Mouse (Mus musculus): ENCODE data around the gene Ipmk. TPM values are rescaled to one million over a fixed set of nuclear protein-coding genes. Genes with fewer than 3 reads are reported as not detected.

Ipmk gene
- polyA plus RNA-seq, 1 experiment from 2014 or later = 25.8 TPM

- Histone ChIP-seq H3K27ac (ENCODE audit: low read depth, low read length) (no peak overlapping the region), H3K9ac (ENCODE audit: low read length) (no peak overlapping the region), H3K9me3 (ENCODE audit: control insufficient read depth, low read length) (no peaks in the 10 kb centered on the region), H3K4me3 (ENCODE audit: low read depth, low read length) (no peak overlapping the region), H3K4me1 (replicated peaks; ENCODE audit: control insufficient read depth, insufficient read depth, low read length) (no peaks in the 10 kb centered on the region), H3K36me3 (ENCODE audit: control insufficient read depth, insufficient read depth, low read length) (no peaks in the 10 kb centered on the region), H3K4me2 (ENCODE audit: low read depth, low read length, severe bottlenecking) (no peak overlapping the region), H3K27me3 (ENCODE audit: control insufficient read depth, insufficient read depth, low read length) (no peaks in the 10 kb centered on the region)
- DNase-seq (ENCODE audit: low spot score) (no peak), ATAC-seq (replicated peaks; ENCODE audit: low FRiP score) (no peak)
- WGBS = 68% methylated on average over 7 of the region's 7 CpGs
Measured at GRCm38 (mm10) chr10:71316497-71316896, 31.1 kb upstream of the Ipmk start.

GRCm38 (mm10) chr10:71323669-71324068 lies 23.9 kb upstream of the Ipmk start:
- WGBS = 91% methylated on average over 8 of the region's 8 CpGs
- Histone ChIP-seq H3K9ac (ENCODE audit: low read length) (no peak overlapping the region), H3K36me3 (ENCODE audit: control insufficient read depth, insufficient read depth, low read length) (no peaks in the 10 kb centered on the region), H3K4me1 (replicated peaks; ENCODE audit: control insufficient read depth, insufficient read depth, low read length) (no peaks in the 10 kb centered on the region), H3K27me3 (ENCODE audit: control insufficient read depth, insufficient read depth, low read length) (no peaks in the 10 kb centered on the region), H3K9me3 (ENCODE audit: control insufficient read depth, low read length) (no peaks in the 10 kb centered on the region), H3K4me2 (ENCODE audit: low read depth, low read length, severe bottlenecking) (no peak overlapping the region), H3K27ac (ENCODE audit: low read depth, low read length) (no peak overlapping the region), H3K4me3 (ENCODE audit: low read depth, low read length) (no peak overlapping the region)
- ATAC-seq (replicated peaks; ENCODE audit: low FRiP score) (no peak), DNase-seq (ENCODE audit: low spot score) (no peak)

- ATAC-seq (replicated peaks; ENCODE audit: low FRiP score) = no peak
- H3K27me3 ChIP-seq (ENCODE audit: control insufficient read depth, insufficient read depth, low read length) = no peaks in the 10 kb centered on the region
- H3K4me2 ChIP-seq (ENCODE audit: low read depth, low read length, severe bottlenecking) = no peak overlapping the region
- DNase-seq (ENCODE audit: low spot score) = peak; percentile 44
- no peak overlapping the region for H3K27ac ChIP-seq (ENCODE audit: low read depth, low read length)
- no peak overlapping the region for H3K9ac ChIP-seq (ENCODE audit: low read length)
- no peaks in the 10 kb centered on the region for H3K9me3 ChIP-seq (ENCODE audit: control insufficient read depth, low read length)
- H3K4me1 ChIP-seq (replicated peaks; ENCODE audit: control insufficient read depth, insufficient read depth, low read length) = no peaks in the 10 kb centered on the region
- H3K4me3 ChIP-seq (ENCODE audit: low read depth, low read length) = no peak overlapping the region
- WGBS = 80% methylated on average over 7 of the region's 7 CpGs
- H3K36me3 ChIP-seq (ENCODE audit: control insufficient read depth, insufficient read depth, low read length) = peaks cover 2% of the 10 kb centered on the region; the same call in 1 of the 2 replicates
Measured at GRCm38 (mm10) chr10:71326123-71326522, 21.4 kb upstream of the Ipmk start.

- Histone ChIP-seq H3K27ac (ENCODE audit: low read depth, low read length) (no peak overlapping the region), H3K36me3 (ENCODE audit: control insufficient read depth, insufficient read depth, low read length) (peaks cover 2% of the 10 kb centered on the region; the same call in 1 of the 2 replicates), H3K9me3 (ENCODE audit: control insufficient read depth, low read length) (no peaks in the 10 kb centered on the region), H3K9ac (ENCODE audit: low read length) (no peak overlapping the region), H3K4me2 (ENCODE audit: low read depth, low read length, severe bottlenecking) (no peak overlapping the region), H3K27me3 (ENCODE audit: control insufficient read depth, insufficient read depth, low read length) (no peaks in the 10 kb centered on the region), H3K4me3 (ENCODE audit: low read depth, low read length) (no peak overlapping the region), H3K4me1 (replicated peaks; ENCODE audit: control insufficient read depth, insufficient read depth, low read length) (no peaks in the 10 kb centered on the region)
- no peak for ATAC-seq (replicated peaks; ENCODE audit: low FRiP score)
- DNase-seq (ENCODE audit: low spot score) = peak; percentile 80
- WGBS = 16% methylated on average over 7 of the region's 7 CpGs
Measured at GRCm38 (mm10) chr10:71326789-71327188, 20.8 kb upstream of the Ipmk start.

GRCm38 (mm10) chr10:71327386-71327785 lies 20.2 kb upstream of the Ipmk start:
- ATAC-seq (replicated peaks; ENCODE audit: low FRiP score) (no peak), DNase-seq (ENCODE audit: low spot score) (peak; percentile 33)
- Histone ChIP-seq H3K27ac (ENCODE audit: low read depth, low read length) (no peak overlapping the region), H3K4me3 (ENCODE audit: low read depth, low read length) (no peak overlapping the region), H3K36me3 (ENCODE audit: control insufficient read depth, insufficient read depth, low read length) (peaks cover 2% of the 10 kb centered on the region; the same call in 1 of the 2 replicates), H3K9me3 (ENCODE audit: control insufficient read depth, low read length) (no peaks in the 10 kb centered on the region), H3K9ac (ENCODE audit: low read length) (no peak overlapping the region), H3K4me2 (ENCODE audit: low read depth, low read length, severe bottlenecking) (no peak overlapping the region), H3K4me1 (replicated peaks; ENCODE audit: control insufficient read depth, insufficient read depth, low read length) (no peaks in the 10 kb centered on the region), H3K27me3 (ENCODE audit: control insufficient read depth, insufficient read depth, low read length) (no peaks in the 10 kb centered on the region)
- 85% methylated on average over 10 of the region's 10 CpGs for WGBS

GRCm38 (mm10) chr10:71328382-71328781 lies 19.2 kb upstream of the Ipmk start:
- Histone ChIP-seq H3K9me3 (ENCODE audit: control insufficient read depth, low read length) (no peaks in the 10 kb centered on the region), H3K4me2 (ENCODE audit: low read depth, low read length, severe bottlenecking) (no peak overlapping the region), H3K36me3 (ENCODE audit: control insufficient read depth, insufficient read depth, low read length) (peaks cover 2% of the 10 kb centered on the region; the same call in 1 of the 2 replicates), H3K27me3 (ENCODE audit: control insufficient read depth, insufficient read depth, low read length) (no peaks in the 10 kb centered on the region), H3K4me3 (ENCODE audit: low read depth, low read length) (no peak overlapping the region), H3K4me1 (replicated peaks; ENCODE audit: control insufficient read depth, insufficient read depth, low read length) (no peaks in the 10 kb centered on the region), H3K27ac (ENCODE audit: low read depth, low read length) (no peak overlapping the region), H3K9ac (ENCODE audit: low read length) (no peak overlapping the region)
- ATAC-seq (replicated peaks; ENCODE audit: low FRiP score) (no peak), DNase-seq (ENCODE audit: low spot score) (no peak)
- WGBS = 88% methylated on average over 6 of the region's 6 CpGs

- Histone ChIP-seq H3K4me1 (replicated peaks; ENCODE audit: control insufficient read depth, insufficient read depth, low read length) (no peaks in the 10 kb centered on the region), H3K27me3 (ENCODE audit: control insufficient read depth, insufficient read depth, low read length) (no peaks in the 10 kb centered on the region), H3K4me2 (ENCODE audit: low read depth, low read length, severe bottlenecking) (no peak overlapping the region), H3K36me3 (ENCODE audit: control insufficient read depth, insufficient read depth, low read length) (peaks cover 2% of the 10 kb centered on the region; the same call in 1 of the 2 replicates), H3K9ac (ENCODE audit: low read length) (no peak overlapping the region), H3K4me3 (ENCODE audit: low read depth, low read length) (no peak overlapping the region), H3K9me3 (ENCODE audit: control insufficient read depth, low read length) (no peaks in the 10 kb centered on the region), H3K27ac (ENCODE audit: low read depth, low read length) (no peak overlapping the region)
- WGBS = 91% methylated on average over 5 of the region's 5 CpGs
- DNase-seq (ENCODE audit: low spot score) (no peak), ATAC-seq (replicated peaks; ENCODE audit: low FRiP score) (no peak)
Measured at GRCm38 (mm10) chr10:71328870-71329269, 18.7 kb upstream of the Ipmk start.

- H3K4me2 ChIP-seq (ENCODE audit: low read depth, low read length, severe bottlenecking) = no peak overlapping the region
- no peaks in the 10 kb centered on the region for H3K9me3 ChIP-seq (ENCODE audit: control insufficient read depth, low read length)
- H3K9ac ChIP-seq (ENCODE audit: low read length) = no peak overlapping the region
- DNase-seq (ENCODE audit: low spot score) (peak; percentile 15), ATAC-seq (replicated peaks; ENCODE audit: low FRiP score) (no peak)
- H3K36me3 ChIP-seq (ENCODE audit: control insufficient read depth, insufficient read depth, low read length) = peaks cover 2% of the 10 kb centered on the region; the same call in 1 of the 2 replicates
- WGBS = 95% methylated on average over 6 of the region's 6 CpGs
- no peaks in the 10 kb centered on the region for H3K4me1 ChIP-seq (replicated peaks; ENCODE audit: control insufficient read depth, insufficient read depth, low read length)
- H3K27ac ChIP-seq (ENCODE audit: low read depth, low read length) = no peak overlapping the region
- H3K27me3 ChIP-seq (ENCODE audit: control insufficient read depth, insufficient read depth, low read length) = no peaks in the 10 kb centered on the region
- H3K4me3 ChIP-seq (ENCODE audit: low read depth, low read length) = no peak overlapping the region
Measured at GRCm38 (mm10) chr10:71329295-71329694, 18.3 kb upstream of the Ipmk start.

GRCm38 (mm10) chr10:71330070-71330469 lies 17.5 kb upstream of the Ipmk start:
- 95% methylated on average over 12 of the region's 12 CpGs for WGBS

More at GRCm38 (mm10) chr10:71330070-71330469, 17.5 kb upstream of the Ipmk start:
- H3K36me3 ChIP-seq (ENCODE audit: control insufficient read depth, insufficient read depth, low read length) = peaks cover 2% of the 10 kb centered on the region; the same call in 1 of the 2 replicates
- no peak overlapping the region for H3K4me2 ChIP-seq (ENCODE audit: low read depth, low read length, severe bottlenecking)
- H3K27me3 ChIP-seq (ENCODE audit: control insufficient read depth, insufficient read depth, low read length) = no peaks in the 10 kb centered on the region
- H3K9ac ChIP-seq (ENCODE audit: low read length) = no peak overlapping the region
- ATAC-seq (replicated peaks; ENCODE audit: low FRiP score) = no peak
- DNase-seq (ENCODE audit: low spot score) = peak; percentile 41
- H3K4me1 ChIP-seq (replicated peaks; ENCODE audit: control insufficient read depth, insufficient read depth, low read length) = no peaks in the 10 kb centered on the region
- no peak overlapping the region for H3K4me3 ChIP-seq (ENCODE audit: low read depth, low read length)
- no peak overlapping the region for H3K27ac ChIP-seq (ENCODE audit: low read depth, low read length)
- H3K9me3 ChIP-seq (ENCODE audit: control insufficient read depth, low read length) = no peaks in the 10 kb centered on the region
